Mouse (Mus musculus) C2C12 (cell line): ENCODE measurements at regions not wholly inside any gene's neighbourhood (a gene's known extent, or its start where the extent isn't known, plus 50 kb on each side); places are given as distances from the start of the nearest gene placed in this dataset.

Experiments used
- CEBPB ChIP-seq: IDR thresholded peaks from one replicate; pipeline ENCODE4 v1.6.1; 2011; ENCODE audit warnings: low read depth, mild to moderate bottlenecking, control low read depth, moderate library complexity
- CTCF ChIP-seq: IDR thresholded peaks from one replicate; pipeline ENCODE4 v1.5.1; 2011; ENCODE audit not compliant: control insufficient read depth, insufficient read depth, insufficient read length
- FOSL1 ChIP-seq: IDR thresholded peaks from one replicate; pipeline ENCODE4 v1.8.0; 2011; ENCODE audit warnings: mild to moderate bottlenecking, low read length; ENCODE audit not compliant: poor library complexity, insufficient read depth, severe bottlenecking
- MAX ChIP-seq: IDR thresholded peaks from one replicate; pipeline ENCODE4 v1.6.1; 2011; ENCODE audit warnings: mild to moderate bottlenecking, control low read depth
- MYOD1 ChIP-seq: IDR thresholded peaks from one replicate; pipeline ENCODE4 v1.6.1; 2011; ENCODE audit warnings: low read depth; ENCODE audit not compliant: control insufficient read depth, insufficient read length
- USF1 ChIP-seq: IDR thresholded peaks from one replicate; pipeline ENCODE4 v1.6.1; 2011; ENCODE audit warnings: low read depth, mild to moderate bottlenecking, control low read depth, moderate library complexity

- TF ChIP-seq CTCF (no peak), MAX (no peak), USF1 (no peak), MYOD1 (no peak), CEBPB (no peak), FOSL1 (no peak)
Measured at GRCm38 (mm10) chr2:145056762-145057161, 110.8 kb upstream of the Slc24a3 start.
